Mouse (Mus musculus) lung, embryonic 16.5 days (tissue): ENCODE data around the gene Zkscan3. TPM values are rescaled to one million over a fixed set of nuclear protein-coding genes. Genes with fewer than 3 reads are reported as not detected.
"Not testable (repeated sequence)": the region's sequence is repeated elsewhere in the genome, so short reads cannot be mapped to it uniquely, and the experiment has no call there.

Source experiments
- ATAC-seq: fragments of 200-750 bp; cut with Nextera tagmentation; 2 replicates; pipeline ENCODE4 v1.8.0; 2017; ENCODE audit warnings: low read depth, mild to moderate bottlenecking, moderate library complexity
- H3K27ac ChIP-seq: fragments of 300-500 bp; sonication (generic); 2 replicates; pipeline ENCODE4 v1.5.1; 2014; ENCODE audit warnings: mild to moderate bottlenecking, control low read depth, low read length
- H3K27me3 ChIP-seq: fragments of 300-500 bp; sonication (generic); 2 replicates; pipeline ENCODE4 v1.6.1; 2014; ENCODE audit warnings: low read depth, low read length, mixed read lengths; ENCODE audit not compliant: control insufficient read depth, insufficient read depth
- H3K36me3 ChIP-seq: fragments of 300-500 bp; sonication (generic); 2 replicates; pipeline ENCODE4 v1.6.1; 2014; ENCODE audit warnings: low read length; ENCODE audit not compliant: control insufficient read depth, insufficient read depth
- H3K4me1 ChIP-seq: fragments of 300-500 bp; sonication (generic); replicated peaks from 2 replicates; pipeline ENCODE4 v1.6.1; 2014; ENCODE audit warnings: low read length, mixed read lengths; ENCODE audit not compliant: control insufficient read depth, insufficient read depth
- H3K4me2 ChIP-seq: fragments of 300-500 bp; sonication (generic); 2 replicates; pipeline ENCODE4 v1.6.1; 2014; ENCODE audit warnings: low read depth, low read length, control low read depth
- H3K4me3 ChIP-seq: fragments of 300-500 bp; sonication (generic); 2 replicates; pipeline ENCODE4 v1.5.1; 2014; ENCODE audit warnings: mild to moderate bottlenecking, low read length, control low read depth
- H3K9ac ChIP-seq: fragments of 300-500 bp; sonication (generic); 2 replicates; pipeline ENCODE4 v1.6.1; 2014; ENCODE audit warnings: low read length, control low read depth
- H3K9me3 ChIP-seq: fragments of 300-500 bp; sonication (generic); 2 replicates; pipeline ENCODE4 v1.6.1; 2016; ENCODE audit warnings: low read length; ENCODE audit not compliant: control insufficient read depth
- WGBS: fragments of 180-500 bp; shearing (Covaris S2); extraction: QIAGEN DNeasy Blood & Tissue Kit; methylation state at CpG from one replicate; pipeline ENCODE4 v1.1.7; 2014; 5-methylcytosine and 5-hydroxymethylcytosine counted together
- polyA plus RNA-seq: library from polyadenylated mRNA; unstranded; fragments of >200 nt; fragmentation: Nextera tagmentation; extraction: Ambion mirVana; gene quantifications from 2 replicates; pipeline ENCODE4 v1.2.1, GENCODE M21; 2015

Zkscan3 gene
- polyA plus RNA-seq, 1 experiment from 2014 or later = 85.3 TPM

DNA sequence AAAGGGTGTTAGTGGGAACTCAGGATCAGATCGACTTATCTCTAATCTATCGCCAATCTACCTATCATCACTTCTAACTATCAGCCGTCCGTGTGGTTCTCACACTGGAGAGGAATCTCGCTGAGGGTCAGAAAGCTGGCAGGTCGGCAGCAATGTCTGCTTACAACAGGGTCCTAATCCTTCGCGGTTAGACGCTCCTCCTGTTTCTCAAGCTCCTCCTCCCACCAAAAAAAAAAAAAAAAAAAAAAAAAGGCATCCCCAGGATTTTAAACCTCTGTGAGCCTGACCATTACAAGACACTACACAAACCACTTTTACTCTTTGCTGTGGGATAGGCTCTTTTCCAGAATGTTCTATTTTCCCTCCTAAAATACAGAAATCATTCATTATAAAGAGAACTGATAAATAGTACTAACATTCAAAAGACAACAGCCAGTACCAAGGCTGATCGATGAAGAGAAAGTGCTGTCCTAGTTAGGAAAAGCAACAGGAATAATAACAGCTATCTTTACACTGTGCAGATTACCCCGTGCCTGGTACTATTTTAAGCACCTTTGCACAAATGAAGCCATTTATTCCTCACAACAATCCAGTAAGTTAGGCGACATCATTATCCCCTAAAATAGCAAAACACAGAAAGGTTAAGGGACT, 794 bp downstream of the Zkscan3 start:
- Histone ChIP-seq H3K9ac (peak overlapping the region; percentile 79), H3K36me3 (peaks cover 7% of the 10 kb centered on the region), H3K4me1 (peaks cover 8% of the 10 kb centered on the region), H3K27me3 (no peaks in the 10 kb centered on the region), H3K4me2 (peak overlapping the region; percentile 76), H3K9me3 (no peaks in the 10 kb centered on the region), H3K4me3 (peak overlapping the region; percentile 68), H3K27ac (peak overlapping the region; percentile 45)
- peak; percentile 29 for ATAC-seq
- WGBS = 4% methylated on average over 12 of the region's 12 CpGs

DNA sequence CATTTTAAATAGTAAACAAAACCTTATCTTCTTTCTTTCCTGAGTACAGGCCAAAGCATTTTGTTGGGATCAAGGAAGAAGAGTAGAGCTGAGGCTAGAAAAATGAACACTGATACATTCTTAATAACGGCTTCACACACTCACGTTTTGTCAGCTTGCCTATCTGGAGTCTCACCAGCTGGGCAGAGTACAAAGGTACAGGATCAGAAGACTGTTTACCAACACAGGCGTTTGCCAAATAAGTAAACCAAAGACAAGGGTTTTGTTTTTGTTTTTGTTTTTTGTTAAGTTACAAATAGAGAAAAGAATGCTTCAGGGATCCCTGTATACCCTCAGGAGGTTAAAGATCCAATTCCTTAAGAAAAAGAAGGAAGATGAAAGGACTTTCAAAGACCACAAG, 1.4 kb downstream of the Zkscan3 start:
- Histone ChIP-seq H3K9ac (peak overlapping the region; percentile 79), H3K36me3 (peaks cover 7% of the 10 kb centered on the region), H3K27ac (no peak overlapping the region), H3K4me2 (peak overlapping the region; percentile 76), H3K27me3 (no peaks in the 10 kb centered on the region), H3K9me3 (no peaks in the 10 kb centered on the region), H3K4me3 (peak overlapping the region; percentile 68), H3K4me1 (peaks cover 8% of the 10 kb centered on the region)
- ATAC-seq = no peak
- 62% methylated on average over 3 of the region's 3 CpGs for WGBS

DNA sequence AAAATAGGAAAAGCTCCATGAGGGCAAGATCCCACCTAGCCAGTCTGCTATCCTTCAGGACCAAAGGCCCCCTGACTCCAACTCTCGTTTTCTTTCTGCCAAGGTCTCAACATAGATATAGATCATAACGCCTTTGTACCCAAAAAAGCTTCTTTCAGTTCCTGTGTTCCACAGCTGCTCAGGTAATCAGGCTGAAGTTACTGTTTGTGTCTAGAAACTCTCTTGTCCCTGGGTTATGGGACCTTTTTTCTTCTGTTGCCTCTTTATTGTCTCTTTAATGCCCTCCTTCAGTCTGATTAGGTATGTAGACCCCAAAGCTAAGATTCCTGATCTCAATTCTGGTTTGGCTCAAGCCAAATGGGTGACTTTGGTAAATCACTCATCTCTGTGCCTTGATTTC, 5.1 kb downstream of the Zkscan3 start:
- H3K27me3 ChIP-seq = no peaks in the 10 kb centered on the region
- no peak overlapping the region for H3K9ac ChIP-seq
- no peaks in the 10 kb centered on the region for H3K9me3 ChIP-seq
- peaks cover 8% of the 10 kb centered on the region for H3K4me1 ChIP-seq
- no peak for ATAC-seq
- H3K4me2 ChIP-seq = no peak overlapping the region
- no peak overlapping the region for H3K27ac ChIP-seq
- 83% methylated on average over 2 of the region's 2 CpGs for WGBS
- no peak overlapping the region for H3K4me3 ChIP-seq
- peaks cover 28% of the 10 kb centered on the region for H3K36me3 ChIP-seq

DNA sequence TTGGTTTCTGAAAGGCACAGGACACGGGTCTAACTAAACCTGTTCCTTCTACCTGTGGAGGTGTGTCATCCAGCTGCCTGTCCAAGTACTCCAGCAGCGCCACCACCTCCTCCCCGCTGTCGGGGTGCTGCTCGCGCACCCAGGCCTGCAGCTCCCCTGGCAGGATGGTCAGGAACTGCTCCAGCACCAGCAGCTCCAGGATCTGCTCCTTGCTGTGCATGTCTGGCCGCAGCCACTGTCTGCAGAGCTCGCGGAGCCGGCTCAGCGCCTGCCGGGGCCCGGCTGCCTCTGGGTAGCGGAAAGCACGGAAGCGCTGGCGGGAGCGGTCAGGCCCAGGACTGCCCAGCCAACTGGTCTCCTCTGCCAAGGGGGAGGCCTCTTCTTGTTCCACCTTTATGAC, 6.5 kb downstream of the Zkscan3 start:
- not testable (repeated sequence) for H3K9ac ChIP-seq, H3K4me1 ChIP-seq, H3K9me3 ChIP-seq, H3K27me3 ChIP-seq, H3K4me3 ChIP-seq, H3K27ac ChIP-seq, H3K4me2 ChIP-seq
- peak; percentile 71; the same call in 1 of the 2 replicates for ATAC-seq
- H3K36me3 ChIP-seq = peaks cover 42% of the 10 kb centered on the region
- WGBS = 91% methylated on average over 5 of the region's 18 CpGs

DNA sequence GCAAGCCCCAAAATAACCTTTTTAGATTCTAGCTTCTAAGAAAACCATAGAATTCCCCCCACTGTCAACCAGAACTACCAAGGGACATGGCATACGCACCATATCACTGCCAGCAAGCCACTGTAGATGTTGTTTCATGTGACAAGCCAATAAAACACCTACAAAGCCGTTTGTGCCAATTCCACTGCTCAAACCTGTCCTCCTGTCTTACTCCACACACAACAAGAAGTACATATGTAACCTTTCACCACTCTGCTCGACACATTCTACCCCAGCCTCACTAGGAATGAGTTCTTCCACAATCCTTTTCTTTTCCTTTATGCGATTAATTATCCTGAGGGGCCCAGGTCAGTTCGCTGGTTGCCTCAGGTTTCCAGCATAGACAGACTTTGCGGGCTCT, 6.9 kb downstream of the Zkscan3 start:
- Histone ChIP-seq H3K27ac (no peak overlapping the region), H3K4me1 (no peaks in the 10 kb centered on the region), H3K4me3 (no peak overlapping the region), H3K36me3 (peaks cover 47% of the 10 kb centered on the region), H3K9ac (no peak overlapping the region), H3K9me3 (no peaks in the 10 kb centered on the region), H3K4me2 (no peak overlapping the region), H3K27me3 (no peaks in the 10 kb centered on the region)
- no peak for ATAC-seq
- WGBS = 88% methylated on average over 6 of the region's 6 CpGs

DNA sequence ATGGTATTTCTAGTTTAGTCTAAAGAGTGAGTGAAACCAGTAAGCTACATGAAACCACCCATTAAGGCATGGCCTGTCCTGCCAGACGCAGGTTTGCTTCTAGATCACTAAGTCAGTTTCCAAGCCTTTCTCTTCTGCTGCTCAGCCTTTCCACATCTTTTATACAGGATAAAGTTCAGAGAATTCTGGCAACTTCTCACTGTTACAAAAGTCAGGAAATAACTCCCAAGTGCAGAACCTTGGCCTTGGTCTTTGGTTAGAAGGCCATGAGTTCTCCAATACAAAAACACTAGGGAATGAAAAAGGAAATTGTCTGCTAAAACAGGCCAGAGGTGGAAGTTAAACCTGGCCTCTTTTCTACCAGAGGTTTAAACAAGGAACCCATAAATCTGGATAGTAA, 7.3 kb downstream of the Zkscan3 start:
- Histone ChIP-seq H3K9ac (no peak overlapping the region), H3K4me2 (no peak overlapping the region), H3K36me3 (peaks cover 50% of the 10 kb centered on the region), H3K9me3 (no peaks in the 10 kb centered on the region), H3K27me3 (no peaks in the 10 kb centered on the region), H3K4me1 (no peaks in the 10 kb centered on the region), H3K27ac (no peak overlapping the region), H3K4me3 (no peak overlapping the region)
- no peak for ATAC-seq
- WGBS = 89% methylated on average over 1 of the region's 1 CpGs

DNA sequence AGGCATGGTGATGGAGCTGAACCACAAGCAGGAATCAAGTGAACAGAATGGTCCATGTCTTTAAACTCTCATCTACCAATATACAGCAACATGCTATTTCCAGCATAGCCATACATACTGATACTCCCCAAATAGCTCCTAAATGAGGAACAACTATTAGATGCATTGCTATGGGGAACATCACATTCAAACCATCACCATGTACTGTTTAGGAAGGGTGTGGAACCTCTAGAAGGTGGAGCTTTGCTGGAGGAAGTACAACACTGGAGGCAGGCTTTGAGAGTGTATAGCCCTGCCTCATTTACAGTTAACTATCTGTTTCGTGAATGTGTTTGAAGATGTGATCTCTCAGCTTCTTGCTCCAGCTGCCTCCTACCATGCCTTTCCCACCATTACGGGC, 24.8 kb downstream of the Zkscan3 start:
- Histone ChIP-seq H3K9me3 (no peaks in the 10 kb centered on the region), H3K4me3 (no peak overlapping the region), H3K4me1 (no peaks in the 10 kb centered on the region), H3K27me3 (no peaks in the 10 kb centered on the region), H3K27ac (no peak overlapping the region), H3K36me3 (no peaks in the 10 kb centered on the region), H3K9ac (no peak overlapping the region), H3K4me2 (no peak overlapping the region)
- ATAC-seq = no peak
- WGBS = 81% methylated on average over 2 of the region's 2 CpGs

DNA sequence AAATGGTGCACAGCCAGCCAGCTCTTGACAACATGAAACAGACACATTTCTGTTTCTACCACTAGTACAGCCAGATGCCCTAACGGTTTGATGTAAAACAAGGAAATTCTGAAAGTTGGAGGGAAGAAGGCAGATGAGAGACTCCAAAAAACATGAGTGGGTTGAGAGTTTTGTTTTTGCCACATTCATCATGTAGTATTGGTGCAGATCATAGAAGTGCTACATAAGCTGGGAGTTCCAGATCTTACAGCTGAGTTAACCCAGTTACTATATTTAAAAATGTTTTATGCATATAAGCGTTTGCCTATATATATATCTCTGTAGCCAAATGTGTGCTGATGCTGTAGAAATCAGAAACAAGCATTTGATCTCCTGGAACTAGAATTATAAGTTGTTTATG, 29.9 kb downstream of the Zkscan3 start:
- Histone ChIP-seq H3K9me3 (no peaks in the 10 kb centered on the region), H3K4me1 (no peaks in the 10 kb centered on the region), H3K27ac (no peak overlapping the region), H3K36me3 (peaks cover 22% of the 10 kb centered on the region), H3K4me3 (no peak overlapping the region), H3K9ac (no peak overlapping the region), H3K27me3 (no peaks in the 10 kb centered on the region), H3K4me2 (no peak overlapping the region)
- ATAC-seq = no peak
- 84% methylated on average over 2 of the region's 2 CpGs for WGBS

DNA sequence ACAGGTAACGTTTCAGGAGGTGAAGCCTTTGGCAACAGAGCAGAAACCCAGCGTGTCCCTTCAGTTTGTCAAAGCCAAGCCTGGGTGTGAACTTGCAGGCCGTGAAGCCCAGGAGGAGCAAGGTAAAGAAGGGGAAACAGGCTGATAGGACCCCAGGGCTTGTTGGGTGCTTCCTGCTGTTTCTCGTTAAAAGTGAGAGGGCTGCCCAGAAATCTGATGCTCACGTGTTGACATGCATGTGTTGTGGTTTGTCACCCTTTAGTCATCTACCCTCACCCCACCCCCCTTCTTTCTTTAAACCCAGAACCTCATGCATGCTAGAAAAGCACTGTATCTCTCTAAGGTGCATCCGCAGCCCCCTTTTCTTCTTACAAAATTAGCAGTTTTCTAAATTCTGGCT, 35.9 kb downstream of the Zkscan3 start:
- ATAC-seq = no peak

DNA sequence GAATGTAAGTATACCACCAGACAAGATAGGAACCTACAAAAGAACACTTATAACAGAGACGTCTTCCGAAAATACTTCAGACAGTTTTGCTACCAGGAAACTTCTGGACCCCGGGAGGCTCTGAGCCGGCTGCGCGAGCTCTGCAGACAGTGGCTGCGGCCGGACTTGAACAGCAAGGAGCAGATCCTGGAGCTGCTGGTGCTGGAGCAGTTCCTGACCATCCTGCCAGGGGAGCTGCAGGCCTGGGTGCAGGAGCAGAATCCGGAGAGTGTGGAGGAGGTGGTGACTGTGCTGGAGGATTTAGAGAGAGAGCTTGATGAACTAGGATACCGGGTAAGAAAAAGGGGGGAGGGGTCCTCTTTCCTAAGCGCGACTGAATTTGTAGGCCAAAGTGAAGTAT, 38.8 kb downstream of the Zkscan3 start:
- no peak for ATAC-seq
- H3K4me1 ChIP-seq = peaks cover 9% of the 10 kb centered on the region
- no peaks in the 10 kb centered on the region for H3K9me3 ChIP-seq
- peak overlapping the region; percentile 83 for H3K4me3 ChIP-seq
- H3K27me3 ChIP-seq = no peaks in the 10 kb centered on the region
- H3K27ac ChIP-seq = no peak overlapping the region
- peak overlapping the region; percentile 60 for H3K9ac ChIP-seq
- peak overlapping the region; percentile 56 for H3K4me2 ChIP-seq
- 61% methylated on average over 12 of the region's 12 CpGs for WGBS
- H3K36me3 ChIP-seq = peaks cover 2% of the 10 kb centered on the region

More for the DNA sequence above, 35.9 kb downstream of the Zkscan3 start:
- H3K9ac ChIP-seq = no peak overlapping the region
- H3K4me3 ChIP-seq = no peak overlapping the region
- peaks cover 22% of the 10 kb centered on the region for H3K36me3 ChIP-seq
- WGBS = 68% methylated on average over 6 of the region's 6 CpGs
- no peaks in the 10 kb centered on the region for H3K27me3 ChIP-seq
- peaks cover 9% of the 10 kb centered on the region for H3K4me1 ChIP-seq
- no peak overlapping the region for H3K27ac ChIP-seq
- no peak overlapping the region for H3K4me2 ChIP-seq
- H3K9me3 ChIP-seq = no peaks in the 10 kb centered on the region
